Mouse (Mus musculus) stomach, postnatal 0 days (tissue): Measurements from ENCODE around the gene Ptprk.

Source experiments
- CTCF ChIP-seq: IDR thresholded peaks from 2 replicates; pipeline ENCODE4 v1.5.1; 2016; ENCODE audit warnings: antibody characterized with exemption, low read depth, mild to moderate bottlenecking, moderate library complexity
- EP300 ChIP-seq: optimal IDR thresholded peaks from 2 replicates; pipeline ENCODE3; 2016; ENCODE audit warnings: antibody characterized with exemption

DNA sequence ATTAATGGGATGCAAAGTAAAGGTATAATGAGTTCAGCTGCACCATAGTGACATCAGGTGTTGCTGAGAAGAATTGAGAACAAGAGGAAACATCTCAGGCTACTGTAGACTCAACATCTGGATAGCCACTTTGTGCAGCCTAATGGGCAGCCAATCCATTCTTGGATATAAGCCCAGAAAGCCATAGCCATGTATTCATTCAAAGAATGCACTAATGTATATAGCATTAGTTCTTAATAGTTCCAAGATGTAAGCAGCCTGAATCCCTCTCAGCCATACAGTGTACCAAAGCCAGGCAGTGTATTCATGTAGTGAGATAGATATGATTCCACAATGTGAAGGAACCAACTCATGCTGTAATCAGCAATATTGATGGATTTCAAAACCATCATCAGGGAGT is 134.8 kb downstream of the Ptprk start:
- TF ChIP-seq CTCF: no peak
- TF ChIP-seq EP300: no peak
